Mouse (Mus musculus): ENCODE measurements around the gene Ugt1a10.
"Not testable (repeated sequence)": the region's sequence is repeated elsewhere in the genome, so short reads cannot be mapped to it uniquely, and the experiment has no call there.

Gene Ugt1a10

DNA sequence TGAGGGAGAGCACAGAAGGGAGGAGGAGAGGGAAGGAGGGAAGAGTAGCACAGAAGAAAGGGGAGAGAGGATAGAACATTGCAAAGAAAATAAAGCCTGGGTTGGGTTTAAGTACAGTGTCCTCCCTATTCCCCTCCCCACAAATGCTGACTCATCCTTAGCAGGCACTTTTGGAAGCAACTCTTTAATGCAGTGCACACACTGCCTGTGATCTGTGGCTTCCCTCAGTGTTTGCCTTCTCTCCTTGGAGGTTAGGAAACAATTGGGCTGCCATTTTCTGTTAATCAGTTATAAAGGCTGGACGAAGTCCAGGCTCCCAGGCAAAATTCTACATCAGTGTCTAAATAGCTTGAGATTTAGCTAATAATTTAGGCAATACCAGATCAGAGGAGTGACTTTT, 85.3 kb downstream of the Ugt1a10 start:
- in situ Hi-C loops (cut with MboI, MseI): not testable (repeated sequence)

DNA sequence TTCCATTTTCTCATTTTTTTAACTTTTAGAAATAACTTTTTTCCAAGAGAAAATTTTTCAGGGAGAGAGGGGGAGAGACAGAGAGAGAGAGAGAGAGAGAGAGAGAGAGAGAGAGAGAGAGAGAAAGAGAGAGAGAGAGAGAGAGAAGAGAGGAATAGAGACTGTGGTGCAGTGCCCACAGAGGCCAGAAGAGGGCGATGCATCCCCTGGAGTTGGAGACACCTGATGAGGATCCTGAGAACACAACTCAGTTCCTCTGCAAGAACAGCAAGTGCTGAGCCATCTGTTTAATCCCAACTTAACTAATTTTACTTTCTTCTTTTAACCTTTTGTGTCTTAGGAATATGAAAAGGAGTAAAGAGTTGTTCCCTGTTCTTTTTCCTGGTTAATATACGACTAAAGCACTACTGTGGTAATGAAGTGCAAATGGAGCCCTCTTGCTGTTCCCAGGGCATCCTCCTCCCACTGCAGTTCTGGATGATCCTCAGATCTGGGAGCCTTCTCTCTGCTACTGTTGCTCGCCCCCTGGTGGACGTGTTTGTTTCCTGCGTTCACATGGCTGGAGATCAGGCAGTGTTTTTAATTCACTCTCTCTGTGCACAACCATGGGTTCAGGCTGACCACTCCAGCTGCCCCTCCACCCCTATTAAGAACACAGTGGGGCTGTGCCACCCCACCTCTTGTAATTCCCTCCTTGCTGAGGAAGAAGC, 88.9 kb downstream of the Ugt1a10 start:
- in situ Hi-C loops (cut with MboI, MseI): not testable (repeated sequence)

GRCm38 (mm10) chr1:88145278-88145677, 90.1 kb downstream of the Ugt1a10 start:
- in situ Hi-C loops (cut with MboI, MseI): loop anchor here (5.0 kb wide), 2 partner anchors 57 to 137 kb away; partner anchors contain the start of gene Ugt1a2

- in situ Hi-C loops (cut with MboI, MseI): not testable (repeated sequence)
Measured at GRCm38 (mm10) chr1:88150133-88150532, 94.9 kb downstream of the Ugt1a10 start.

- in situ Hi-C loops (cut with MboI, MseI): no loop called here
Measured at GRCm38 (mm10) chr1:88158430-88158829, 103.2 kb downstream of the Ugt1a10 start.

GRCm38 (mm10) chr1:88165711-88166110, 110.5 kb downstream of the Ugt1a10 start, which contains the start of gene Ugt1a5:
Gene Ugt1a5, plus strand, starts transcription at chr1:88166012.
- in situ Hi-C loops (cut with MboI, MseI): no loop called here

GRCm38 (mm10) chr1:88172190-88172589, 117.0 kb downstream of the Ugt1a10 start:
- in situ Hi-C loops (cut with MboI, MseI): not testable (repeated sequence)

GRCm38 (mm10) chr1:88179657-88180056, 124.5 kb downstream of the Ugt1a10 start:
- in situ Hi-C loops (cut with MboI, MseI): loop anchor here (25.0 kb wide), 2 partner anchors 758 to 1108 kb away; no protein-coding TSS in a partner anchor

DNA sequence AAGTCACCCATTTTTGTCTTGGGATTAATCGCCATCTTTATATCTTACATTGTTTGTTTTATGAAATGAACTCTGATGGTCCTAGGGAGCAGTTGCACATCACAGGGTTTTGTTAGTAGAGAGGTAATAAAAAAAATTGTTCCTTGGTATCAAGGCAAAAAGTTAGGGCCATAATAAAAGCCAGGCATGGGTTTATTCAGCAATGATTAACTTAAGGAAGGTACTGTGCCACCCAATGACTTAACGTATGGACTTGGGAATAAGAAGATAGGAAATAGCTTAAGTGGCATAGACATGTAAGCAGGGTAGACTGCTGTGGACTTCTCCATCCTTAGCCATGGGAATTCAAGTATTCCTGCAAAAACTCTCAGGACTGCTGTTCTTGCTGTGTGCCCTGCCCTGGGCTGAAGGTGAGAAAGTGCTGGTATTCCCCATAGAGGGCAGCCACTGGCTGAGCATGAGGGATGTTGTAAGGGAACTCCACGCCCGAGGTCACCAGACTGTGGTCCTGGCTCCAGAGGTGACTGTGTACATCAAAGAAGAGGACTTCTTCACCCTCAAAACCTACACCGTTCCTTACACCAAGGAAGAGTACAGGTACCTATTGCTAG, 131.2 kb downstream of the Ugt1a10 start:
- in situ Hi-C loops (cut with MboI, MseI): loop anchor here (25.0 kb wide), 2 partner anchors 751 to 1101 kb away; no protein-coding TSS in a partner anchor

DNA sequence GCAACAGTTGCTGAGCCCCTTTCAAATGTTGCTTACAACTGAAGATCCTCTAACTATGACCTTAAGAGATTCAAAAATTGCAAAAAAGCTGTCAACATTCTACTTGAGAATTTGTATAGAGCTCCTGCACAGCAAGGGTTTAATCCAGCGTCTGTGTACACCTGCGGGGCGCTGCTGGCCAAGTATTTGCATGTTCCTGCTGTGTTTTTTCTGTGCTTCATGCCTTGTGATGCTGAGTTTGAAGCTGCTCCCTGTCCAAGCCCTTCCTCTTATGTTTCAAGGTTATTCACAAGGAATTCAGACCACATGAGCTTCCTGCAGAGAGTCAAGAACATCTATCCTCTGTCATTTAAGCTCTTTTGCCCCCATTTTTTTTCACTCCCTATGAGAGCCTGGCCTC, 136.9 kb downstream of the Ugt1a10 start:
- in situ Hi-C loops (cut with MboI, MseI): loop anchor here (5.0 to 25.0 kb wide), 3 partner anchors 135 to 1095 kb away; no protein-coding TSS in a partner anchor

DNA sequence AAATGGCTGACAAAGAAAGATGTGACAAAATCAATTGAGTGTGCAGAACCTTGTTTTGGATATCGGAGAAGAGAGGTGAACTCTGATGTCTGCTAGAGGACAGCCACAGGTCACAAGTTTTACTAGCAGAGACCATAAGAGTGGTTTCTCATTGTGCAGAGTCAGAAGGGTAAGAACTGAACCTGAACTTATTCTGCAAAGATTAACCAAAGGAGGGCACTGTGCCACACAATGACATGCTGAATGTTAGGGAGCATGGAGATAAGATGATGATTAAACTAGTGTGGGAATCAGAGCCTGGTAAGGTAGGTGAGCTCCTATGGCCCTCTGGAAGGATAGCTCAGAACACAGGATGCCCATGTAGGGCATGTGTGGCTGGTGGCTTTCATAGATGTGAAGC, 140.5 kb downstream of the Ugt1a10 start:
- in situ Hi-C loops (cut with MboI, MseI): loop anchor here (25.0 kb wide), 2 partner anchors 742 to 1092 kb away; no protein-coding TSS in a partner anchor

GRCm38 (mm10) chr1:88197443-88197842, 142.3 kb downstream of the Ugt1a10 start:
- in situ Hi-C loops (cut with MboI, MseI): loop anchor here (25.0 kb wide), 2 partner anchors 740 to 1090 kb away; no protein-coding TSS in a partner anchor

- in situ Hi-C loops (cut with MboI, MseI): loop anchor here (5.0 to 25.0 kb wide), 3 partner anchors 53 to 1087 kb away; no protein-coding TSS in a partner anchor
Measured at GRCm38 (mm10) chr1:88199996-88200395, 144.8 kb downstream of the Ugt1a10 start.

- in situ Hi-C loops (cut with MboI, MseI): loop anchor here (5.0 kb wide), 1 partner anchor 53 kb away; no protein-coding TSS in a partner anchor
Measured at GRCm38 (mm10) chr1:88200456-88200855, 145.3 kb downstream of the Ugt1a10 start, which contains the start of gene Ugt1a2. Gene Ugt1a2, plus strand, starts transcription at chr1:88200601.

- in situ Hi-C loops (cut with MboI, MseI): no loop called here
Measured at GRCm38 (mm10) chr1:88205294-88205922, 150.2 kb downstream of the Ugt1a10 start, which contains the start of gene Dnajb3. Gene Dnajb3, minus strand, starts transcription at chr1:88205782.

DNA sequence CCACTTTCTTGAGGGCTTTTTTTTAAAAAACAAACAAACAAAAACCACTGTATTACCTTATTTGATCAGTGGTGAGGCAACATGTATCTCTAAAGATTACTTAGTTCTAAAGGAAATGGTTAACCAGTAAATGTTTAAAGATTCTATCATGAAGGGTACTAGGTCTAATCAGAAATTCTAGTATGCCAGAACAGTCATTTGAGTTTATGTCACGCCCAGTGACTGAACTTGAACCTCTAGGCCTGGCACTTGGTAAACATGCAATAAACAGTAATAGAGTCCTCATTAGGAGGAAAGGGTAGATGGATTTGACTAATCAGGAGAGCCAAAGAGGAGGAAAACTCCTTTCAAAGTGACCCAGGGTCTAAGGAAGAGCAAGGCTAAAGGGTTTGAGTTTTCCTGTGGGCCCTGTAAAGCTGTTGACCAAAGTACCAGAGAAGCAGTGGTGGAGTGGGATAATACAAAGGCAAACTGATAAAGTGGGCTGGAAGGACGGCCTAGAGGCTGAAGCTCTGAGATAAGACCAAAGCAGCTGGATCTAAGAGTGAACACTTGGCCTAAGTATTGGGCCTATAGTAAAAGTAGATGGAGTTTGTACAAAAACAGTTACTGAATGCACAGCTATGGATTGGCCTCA, 151.8 kb downstream of the Ugt1a10 start:
- in situ Hi-C loops (cut with MboI, MseI): no loop called here

GRCm38 (mm10) chr1:88211812-88212211, 156.6 kb downstream of the Ugt1a10 start, which contains the start of gene Ugt1a1:
Gene Ugt1a1, plus strand, starts transcription at chr1:88211959.
- in situ Hi-C loops (cut with MboI, MseI): no loop called here

- in situ Hi-C loops (cut with MboI, MseI): no loop called here
Measured at GRCm38 (mm10) chr1:88212341-88213045, 157.3 kb downstream of the Ugt1a10 start.

DNA sequence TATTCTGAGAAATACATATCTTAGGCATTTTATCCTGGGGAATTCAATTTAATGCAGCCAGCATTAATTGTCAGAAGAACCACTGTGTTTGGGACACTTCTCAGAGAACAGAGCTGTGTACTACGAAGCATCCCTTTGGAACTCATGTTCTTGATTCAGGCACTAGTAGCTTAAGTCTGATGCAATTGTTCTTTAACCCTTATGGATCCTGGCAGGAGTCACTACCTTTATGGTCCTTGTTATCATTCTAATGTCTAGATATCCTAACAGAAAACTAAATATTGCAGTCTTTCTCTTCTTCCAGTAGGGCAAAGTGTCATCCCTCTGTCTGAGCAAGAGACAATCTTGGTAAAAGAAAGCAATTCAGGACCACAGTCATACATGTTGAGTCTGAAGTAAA, 157.9 kb downstream of the Ugt1a10 start:
- in situ Hi-C loops (cut with MboI, MseI): no loop called here

DNA sequence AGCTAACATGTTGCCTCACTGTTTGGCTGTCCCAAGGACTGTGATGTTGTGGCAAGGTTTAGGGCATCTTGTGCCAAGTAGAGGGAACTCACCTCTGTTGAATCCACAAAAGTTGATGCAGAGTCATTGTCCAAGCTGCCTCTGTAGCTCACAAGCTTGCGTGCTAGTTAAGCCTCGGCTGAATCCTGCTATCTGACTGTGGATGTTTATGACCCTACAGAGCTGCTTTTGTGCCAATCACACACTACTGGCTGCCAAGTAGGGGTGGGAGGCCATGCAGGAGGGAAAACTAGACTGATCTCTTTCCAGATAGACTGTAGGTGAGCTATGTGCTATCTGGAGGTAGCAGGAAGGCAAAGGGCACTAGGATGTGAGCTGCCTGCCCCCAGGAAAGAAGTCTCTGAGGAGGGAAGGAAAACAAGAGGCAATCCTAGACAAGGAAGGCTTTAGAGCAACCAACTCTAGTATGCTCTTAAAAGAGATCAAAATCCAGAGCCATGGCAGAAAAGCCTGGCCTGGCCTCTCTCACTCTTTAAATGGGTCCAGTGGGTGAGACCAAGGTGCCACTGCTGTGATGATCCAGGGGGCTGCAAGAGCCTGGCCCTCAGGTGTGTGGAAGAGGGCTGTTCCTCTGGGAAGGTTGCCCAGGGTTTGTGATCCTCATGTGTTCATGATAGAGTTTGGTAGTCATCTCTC, 158.7 kb downstream of the Ugt1a10 start:
- in situ Hi-C loops (cut with MboI, MseI): no loop called here

All from T-helper 2 cell (primary cell).